Comparison of ENCODE assay signal across 28 mouse cellular contexts in the genomic region with DNA sequence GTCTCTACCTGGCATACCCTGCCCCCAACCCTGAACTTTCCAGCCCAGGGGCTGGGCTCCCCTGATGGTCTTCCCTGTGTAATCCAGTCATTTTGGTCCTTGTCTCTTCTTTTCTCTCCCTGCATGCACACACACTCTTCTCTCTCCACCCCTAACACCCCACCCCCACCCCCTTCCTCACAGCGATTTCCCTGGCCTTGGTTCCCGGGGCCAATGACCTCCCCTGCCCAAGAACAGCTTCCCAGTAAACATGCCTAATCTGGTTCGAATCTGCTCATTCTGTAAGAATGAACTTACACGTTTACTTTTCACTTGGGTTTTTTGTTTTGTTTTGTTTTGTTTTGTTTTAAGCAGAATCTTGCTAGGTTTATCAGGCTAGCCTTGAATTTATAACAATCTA. TPM values are rescaled to one million over a fixed set of nuclear protein-coding genes. Genes with fewer than 3 reads are reported as not detected.
DNase-seq lines count a peak whose midpoint lies in the region; ATAC-seq and TF ChIP-seq lines count a peak whose summit lies in the region.
"Had no signal": no experiment of that assay in that cellular context is flagged by ENCODE, and none has a peak within 500 bp of the region (broad histone marks: within the 10 kb centered on the region; RNA-seq: fewer than 3 reads in every experiment).

No protein-coding gene starts in this region.

- H3K27me3 ChIP-seq in liver, adult 2 months (ENCODE audit: control insufficient read depth, insufficient read depth, low read length): no peaks in the 10 kb centered on the region
- H3K27me3 ChIP-seq in ES-Bruce4 (ENCODE audit: control insufficient read depth, insufficient read depth, low read length, poor library complexity, severe bottlenecking): no peaks in the 10 kb centered on the region
- peaks cover 14% of the 10 kb centered on the region for H3K27me3 ChIP-seq in liver, embryonic 15.5 days
- H3K27me3 ChIP-seq in intestine, embryonic 15.5 days (replicated peaks): no peaks in the 10 kb centered on the region
- H3K27me3 ChIP-seq: forebrain, embryonic 15.5 days had no signal

- no peak overlapping the region for H3K27ac ChIP-seq in liver, adult 2 months (replicated peaks; ENCODE audit: insufficient read depth, low read depth, low read length)
- peak overlapping the region; percentile 84 for H3K27ac ChIP-seq in ES-Bruce4 (ENCODE audit: insufficient read depth, low read length)
- H3K27ac ChIP-seq in ES-E14 (ENCODE audit: insufficient read depth, low read depth, low read length, poor library complexity, severe bottlenecking): peak overlapping the region; percentile 70; the same call in 1 of the 2 replicates
- peak overlapping the region; percentile 45; the same call in 1 of the 2 replicates for H3K27ac ChIP-seq in liver, embryonic 15.5 days (replicated peaks)
- H3K27ac ChIP-seq in intestine, embryonic 15.5 days: no peak overlapping the region
- H3K27ac ChIP-seq: forebrain, embryonic 12.5 days; forebrain, embryonic 15.5 days; heart, adult 2 months; heart, embryonic 10.5 days; heart, embryonic 13.5 days; hindbrain, embryonic 14.5 days; hindbrain, postnatal 0 days had no signal

- no peak overlapping the region for H3K9ac ChIP-seq in liver, adult 2 months (ENCODE audit: low read depth, low read length)
- H3K9ac ChIP-seq in ES-Bruce4 (ENCODE audit: low read depth, poor library complexity, severe bottlenecking): peak overlapping the region; percentile 21; the same call in 1 of the 2 replicates
- 0 out of 2 replicates have a peak overlapping the region, but pooled peaks have one; percentile 18 for H3K9ac ChIP-seq in ES-E14 (ENCODE audit: insufficient read depth, low read depth, low read length, poor library complexity, severe bottlenecking)
- H3K9ac ChIP-seq in liver, embryonic 15.5 days: no peak overlapping the region
- no peak overlapping the region for H3K9ac ChIP-seq in intestine, embryonic 15.5 days
- H3K9ac ChIP-seq: forebrain, embryonic 12.5 days; forebrain, embryonic 15.5 days; heart, embryonic 13.5 days; hindbrain, embryonic 14.5 days had no signal

- DNase-seq in liver, adult 2 months (ENCODE audit: extremely low read depth, low read depth, low spot score): peak; percentile 57
- no peak for DNase-seq in liver
- DNase-seq in ES-E14 (ENCODE audit: low read depth, low spot score): no peak
- DNase-seq in lung, postnatal 36 days: no peak
- DNase-seq: adrenal gland, adult 8-10 months; adrenal gland, postnatal 25 days; cerebellum, adult 11-12 months; cerebellum, adult 8-10 months; cerebellum, postnatal 14 days; gastrocnemius, postnatal 10 days; gastrocnemius, postnatal 36 days; heart, adult 2 months; heart, postnatal 14 days; heart, postnatal 4 days had no signal

- no peaks in the 10 kb centered on the region for H3K79me2 ChIP-seq in liver, adult 2 months (ENCODE audit: control insufficient read depth, insufficient read depth, low read length)

- TF ChIP-seq CTCF in liver, adult 2 months (IDR thresholded peaks at IDR 0.05; ENCODE audit: low read depth, low read length): no peak
- no peak for TF ChIP-seq CTCF in ES-Bruce4 (IDR thresholded peaks at IDR 0.05; ENCODE audit: low read depth, low read length)

- TF ChIP-seq POLR2A in liver, adult 2 months (IDR thresholded peaks at IDR 0.05; ENCODE audit: extremely low read depth, insufficient read depth, low read length): no peak
- TF ChIP-seq POLR2A in ES-Bruce4 (IDR thresholded peaks at IDR 0.05; ENCODE audit: insufficient read depth, low read length): no peak

- no peaks in the 10 kb centered on the region for H3K36me3 ChIP-seq in liver, adult 2 months (ENCODE audit: control insufficient read depth, insufficient read depth, low read length)
- H3K36me3 ChIP-seq in ES-Bruce4 (ENCODE audit: control insufficient read depth, insufficient read depth, low read length, poor library complexity, severe bottlenecking) (no peaks in the 10 kb centered on the region), ES-E14 (ENCODE audit: control insufficient read depth, insufficient read depth, low read length, poor library complexity, severe bottlenecking) (no peaks in the 10 kb centered on the region)
- no peaks in the 10 kb centered on the region for H3K36me3 ChIP-seq in liver, embryonic 15.5 days (replicated peaks)
- H3K36me3 ChIP-seq in intestine, embryonic 15.5 days: no peaks in the 10 kb centered on the region
- H3K36me3 ChIP-seq: forebrain, embryonic 12.5 days; forebrain, embryonic 15.5 days; heart, embryonic 10.5 days; heart, embryonic 13.5 days had no signal

- H3K4me2 ChIP-seq in liver, embryonic 15.5 days: no peak overlapping the region
- no peak overlapping the region for H3K4me2 ChIP-seq in intestine, embryonic 15.5 days (replicated peaks)
- H3K4me2 ChIP-seq: forebrain, embryonic 12.5 days; forebrain, embryonic 15.5 days; heart, embryonic 13.5 days; hindbrain, embryonic 14.5 days had no signal

- no peak for ATAC-seq in liver, embryonic 15.5 days (ENCODE audit: insufficient read depth)
- ATAC-seq in intestine, embryonic 15.5 days: no peak
- no peak for ATAC-seq in inflammation-experienced regulatory T-cells, adult 6 months
- ATAC-seq: CD4-positive, CD25-positive, alpha-beta regulatory T cell, adult 4 months; forebrain, embryonic 15.5 days; hindbrain, postnatal 0 days had no signal

- WGBS in liver, adult 2 months: 4% methylated on average over 4 of the region's 4 CpGs
- WGBS in liver, embryonic 15.5 days (ENCODE audit: insufficient replicate concordance): 39% methylated on average over 4 of the region's 4 CpGs
- 3% methylated on average over 4 of the region's 4 CpGs for WGBS in intestine, embryonic 15.5 days

- in situ Hi-C loops in ES-E14 (cut with MboI; ENCODE audit: low sequenced_read_pairs in 2 of 2, unreplicated experiment in 2 of 2): no loop called here

- peaks cover 10% of the 10 kb centered on the region for H3K4me1 ChIP-seq in liver, adult 2 months (ENCODE audit: control insufficient read depth, insufficient read depth, low read length)
- peaks cover 7% of the 10 kb centered on the region for H3K4me1 ChIP-seq in ES-Bruce4 (ENCODE audit: control insufficient read depth, insufficient read depth, low read length)
- H3K4me1 ChIP-seq in ES-E14 (ENCODE audit: control insufficient read depth in 2 of 2, insufficient read depth in 2 of 2, low read length in 2 of 2, poor library complexity in 1 of 2): peaks cover 15 to 39% of the 10 kb centered on the region in 2 experiments
- H3K4me1 ChIP-seq in liver, embryonic 15.5 days (replicated peaks): peaks cover 51% of the 10 kb centered on the region
- peaks cover 10% of the 10 kb centered on the region; the same call in 1 of the 2 replicates for H3K4me1 ChIP-seq in intestine, embryonic 15.5 days (replicated peaks)
- H3K4me1 ChIP-seq: forebrain, embryonic 15.5 days had no signal

- H3K9me3 ChIP-seq in ES-Bruce4 (replicated peaks; ENCODE audit: control insufficient read depth, insufficient read depth, low read length, poor library complexity, severe bottlenecking) (no peaks in the 10 kb centered on the region), ES-E14 (ENCODE audit: control insufficient read depth, insufficient read depth, low read depth, low read length) (no peaks in the 10 kb centered on the region)
- no peaks in the 10 kb centered on the region for H3K9me3 ChIP-seq in liver, embryonic 15.5 days (replicated peaks)
- H3K9me3 ChIP-seq in intestine, embryonic 15.5 days: no peaks in the 10 kb centered on the region
- H3K9me3 ChIP-seq: forebrain, embryonic 12.5 days; forebrain, embryonic 15.5 days; heart, embryonic 10.5 days; heart, embryonic 13.5 days had no signal

- H3K4me3 ChIP-seq in liver, adult 2 months (ENCODE audit: insufficient read depth, low read depth, low read length): no peak overlapping the region
- H3K4me3 ChIP-seq in ES-Bruce4 (ENCODE audit: low read depth, low read length): no peak overlapping the region
- 0 out of 4 replicates have a peak overlapping the region, but pooled peaks of 1 of the 2 experiments have one; percentile 3 for H3K4me3 ChIP-seq in ES-E14 (ENCODE audit: insufficient read depth in 1 of 2, low read depth in 1 of 2, low read length in 2 of 2, poor library complexity in 1 of 2, severe bottlenecking in 1 of 2)
- H3K4me3 ChIP-seq in liver, embryonic 15.5 days (replicated peaks): no peak overlapping the region
- H3K4me3 ChIP-seq in intestine, embryonic 15.5 days (replicated peaks): no peak overlapping the region
- H3K4me3 ChIP-seq: forebrain, embryonic 12.5 days; forebrain, embryonic 15.5 days; heart, adult 2 months; heart, embryonic 10.5 days; heart, embryonic 13.5 days had no signal

- 0 out of 2 replicates have a peak, but pooled peaks have one; percentile 41 for TF ChIP-seq EP300 in ES-Bruce4 (IDR thresholded peaks at IDR 0.05; ENCODE audit: insufficient read depth, low read depth, low read length)

TF ChIP-seq in ES-E14, 5 proteins besides CTCF, POLR2A, EP300 and RAD21:
- TF ChIP-seq CHD2 (IDR thresholded peaks at IDR 0.05; ENCODE audit: low read depth, low read length): no peak

RNA-seq across cellular contexts. Expression of a gene that starts 8.0 kb away (rescaled TPM):
- total RNA-seq in liver, adult 2 months (2014; rRNA removed): 0.18 and 0.27 TPM in 2 replicates
- 0.06 and 0.17 TPM in 2 replicates for polyA plus RNA-seq in liver, adult 2 months (2012; rRNA removed)
- polyA plus RNA-seq in ES-Bruce4 (2011; ENCODE audit: insufficient read depth, insufficient read length, low read depth, missing spikeins): 52.2 and 53.5 TPM in 2 replicates
- 164 and 277 TPM in 2 replicates for total RNA-seq in ES-E14 (2012; rRNA removed)
- polyA plus RNA-seq in liver, embryonic 15.5 days (2015; fragmentation: Nextera tagmentation; extraction: Ambion mirVana): 0.55 and 0.56 TPM in 2 replicates
- 0.09 and 0.20 TPM in 2 replicates for polyA plus RNA-seq in intestine, embryonic 15.5 days (2015; fragmentation: Nextera tagmentation; extraction: Ambion mirVana)
- under 1 TPM in 2 of 3 experiments, not detected in 1; 0.21 to 0.45 TPM for polyA plus RNA-seq in inflammation-experienced regulatory T-cells, adult 6 months (2017; shearing (Covaris generic))
- total RNA-seq: adrenal gland, adult 8-10 months; adrenal gland, postnatal 25 days; granulocyte monocyte progenitor cell, adult 5-6 weeks; MEL had no signal
- polyA plus RNA-seq: C2C12; CD4-positive, CD25-positive, alpha-beta regulatory T cell, adult 4 months; forebrain, embryonic 12.5 days; heart, embryonic 13.5 days had no signal

RNA-seq across cellular contexts. Expression of a gene that starts 26.4 kb away (rescaled TPM):
- 7.5 and 8.0 TPM in 2 replicates for total RNA-seq in liver, adult 2 months (2014; rRNA removed)
- 6.6 and 8.1 TPM in 2 replicates for polyA plus RNA-seq in liver, adult 2 months (2012; rRNA removed)
- polyA plus RNA-seq in ES-Bruce4 (2011; ENCODE audit: insufficient read depth, insufficient read length, low read depth, missing spikeins): 35.8 and 36.0 TPM in 2 replicates
- total RNA-seq in ES-E14 (2012; rRNA removed): 102 and 216 TPM in 2 replicates
- polyA plus RNA-seq in liver, embryonic 15.5 days (2015; fragmentation: Nextera tagmentation; extraction: Ambion mirVana): 6.6 and 7.2 TPM in 2 replicates
- polyA plus RNA-seq in intestine, embryonic 15.5 days (2015; fragmentation: Nextera tagmentation; extraction: Ambion mirVana): 14.5 and 16.3 TPM in 2 replicates
- 1 to 10 TPM in 1 of 3 experiments, not detected in 2; 1.0 TPM for polyA plus RNA-seq in inflammation-experienced regulatory T-cells, adult 6 months (2017; shearing (Covaris generic))
- total RNA-seq: granulocyte monocyte progenitor cell, adult 5-6 weeks had no signal
- polyA plus RNA-seq: CD4-positive, CD25-positive, alpha-beta regulatory T cell, adult 4 months had no signal

RNA-seq across cellular contexts. Expression of a gene that starts 42.7 kb away (rescaled TPM):
- total RNA-seq in liver, adult 2 months (2014; rRNA removed): 28.2 and 51.6 TPM in 2 replicates
- 117 and 136 TPM in 2 replicates for polyA plus RNA-seq in liver, adult 2 months (2012; rRNA removed)
- polyA plus RNA-seq in ES-Bruce4 (2011; ENCODE audit: insufficient read depth, insufficient read length, low read depth, missing spikeins): 207 and 210 TPM in 2 replicates
- 27.0 and 32.3 TPM in 2 replicates for total RNA-seq in ES-E14 (2012; rRNA removed)
- 44.1 and 53.5 TPM in 2 replicates for polyA plus RNA-seq in liver, embryonic 15.5 days (2015; fragmentation: Nextera tagmentation; extraction: Ambion mirVana)
- polyA plus RNA-seq in intestine, embryonic 15.5 days (2015; fragmentation: Nextera tagmentation; extraction: Ambion mirVana): 74.4 and 80.6 TPM in 2 replicates
- polyA plus RNA-seq in inflammation-experienced regulatory T-cells, adult 6 months (2017; shearing (Covaris generic)): 10 to 100 TPM; 19.5 to 27.5 (median 24.2) TPM

Comparison
In these comparisons a context has a peak if more than half of its experiments do, and no peak if none do; other contexts are left out.
1. H3K27ac ChIP-seq: peak in ES-Bruce4 (single experiment), ES-E14 (single experiment) and liver, embryonic 15.5 days (single experiment); none in liver, adult 2 months (single experiment) and intestine, embryonic 15.5 days (single experiment).
2. H3K9ac ChIP-seq: peak in ES-Bruce4 (single experiment) and ES-E14 (single experiment); none in liver, adult 2 months (single experiment), liver, embryonic 15.5 days (single experiment) and intestine, embryonic 15.5 days (single experiment).
3. RNA of a gene that starts 8.0 kb away (polyA plus RNA-seq): 52.2 to 53.5 TPM in ES-Bruce4; 0.55 to 0.56 TPM in liver, embryonic 15.5 days, 0.21 to 0.45 TPM in inflammation-experienced regulatory T-cells, adult 6 months, 0.09 to 0.20 TPM in intestine, embryonic 15.5 days and 0.06 to 0.17 TPM in liver, adult 2 months; every median in the first group is over 10 times any median in the second.